33 mouse cellular contexts compared by ENCODE assay signal in the genomic region with DNA sequence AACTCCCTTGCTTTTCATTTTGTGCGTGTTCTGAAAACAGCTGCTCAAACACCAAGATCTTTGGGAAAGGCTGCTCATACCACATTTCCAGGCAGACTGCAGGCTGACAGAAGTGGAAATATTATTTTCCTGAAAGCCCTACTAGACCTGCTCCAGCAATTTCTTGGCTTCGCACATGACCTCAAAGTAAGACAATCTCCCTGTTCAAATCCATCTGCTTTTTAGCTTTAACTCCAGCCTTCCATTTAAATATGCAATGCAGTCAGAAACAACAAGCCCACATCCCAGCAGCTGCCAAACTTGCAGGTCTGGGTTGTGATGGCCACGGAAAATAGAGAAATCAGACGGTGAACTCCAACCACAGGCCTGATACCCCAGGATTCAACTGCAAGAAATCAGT. TPM values are rescaled to one million over a fixed set of nuclear protein-coding genes. Genes with fewer than 3 reads are reported as not detected.
A peak's percentile ranks its signal among the peaks of the same experiment; 100 is the strongest.
DNase-seq lines count a peak whose midpoint lies in the region; ATAC-seq and TF ChIP-seq lines count a peak whose summit lies in the region.
"Had no signal": no experiment of that assay in that cellular context is flagged by ENCODE, and none has a peak within 500 bp of the region (broad histone marks: within the 10 kb centered on the region; RNA-seq: fewer than 3 reads in every experiment).

No protein-coding gene starts in this region.

- peak overlapping the region; percentile 20; the same call in 1 of the 2 replicates for H3K27ac ChIP-seq in layer of hippocampus, adult 2 months
- 0 out of 2 replicates have a peak overlapping the region, but pooled peaks have one; percentile 21 for H3K27ac ChIP-seq in embryonic facial prominence, embryonic 14.5 days (replicated peaks; ENCODE audit: low read depth, low read length)
- H3K27ac ChIP-seq in embryonic facial prominence, embryonic 15.5 days (replicated peaks), result peak overlapping the region; percentile 19; the same call in 1 of the 2 replicates
- H3K27ac ChIP-seq: forebrain, embryonic 10.5 days; forebrain, embryonic 13.5 days; heart, embryonic 15.5 days; hindbrain, embryonic 10.5 days; hindbrain, embryonic 13.5 days had no signal

- H3K36me3 ChIP-seq in embryonic facial prominence, embryonic 14.5 days (ENCODE audit: control insufficient read depth, insufficient read depth, low read length), result no peaks in the 10 kb centered on the region
- H3K36me3 ChIP-seq in embryonic facial prominence, embryonic 15.5 days, result no peaks in the 10 kb centered on the region
- H3K36me3 ChIP-seq: forebrain, embryonic 10.5 days; heart, embryonic 12.5 days; heart, embryonic 15.5 days; hindbrain, embryonic 10.5 days; hindbrain, embryonic 13.5 days had no signal

- DNase-seq in layer of hippocampus, adult 2 months (ENCODE audit: low spot score in 2 of 2), result no peak
- DNase-seq in layer of hippocampus, postnatal 10 days (ENCODE audit: low spot score in 2 of 2), result no peak
- DNase-seq in embryonic facial prominence, embryonic 14.5 days (ENCODE audit: low spot score), result peak; percentile 56
- DNase-seq in embryo, embryonic 11 days, result no peak
- DNase-seq in lung, postnatal 25 days (ENCODE audit: low spot score), result no peak
- DNase-seq: adrenal gland, adult 2 months; adrenal gland, postnatal 14 days; cerebellum, adult 11 months; cerebellum, adult 2 months; cerebellum, adult 9-11 months; cerebellum, postnatal 25 days; gastrocnemius, postnatal 10 days; gastrocnemius, postnatal 36 days; heart, postnatal 10 days; heart, postnatal 36 days had no signal

- H3K9me3 ChIP-seq in embryonic facial prominence, embryonic 14.5 days (ENCODE audit: control insufficient read depth, low read length), result no peaks in the 10 kb centered on the region
- no peaks in the 10 kb centered on the region for H3K9me3 ChIP-seq in embryonic facial prominence, embryonic 15.5 days (replicated peaks)
- H3K9me3 ChIP-seq: forebrain, embryonic 10.5 days; forebrain, embryonic 13.5 days; heart, embryonic 12.5 days; heart, embryonic 15.5 days; hindbrain, embryonic 10.5 days; hindbrain, embryonic 13.5 days had no signal

- no peak for TF ChIP-seq CTCF in layer of hippocampus, adult 2 months (conservative IDR thresholded peaks at IDR 0.05)

- H3K4me2 ChIP-seq in embryonic facial prominence, embryonic 14.5 days (ENCODE audit: low read depth, low read length), result no peak overlapping the region
- H3K4me2 ChIP-seq in embryonic facial prominence, embryonic 15.5 days (replicated peaks), result no peak overlapping the region
- H3K4me2 ChIP-seq: forebrain, embryonic 13.5 days; heart, embryonic 12.5 days; heart, embryonic 15.5 days; hindbrain, embryonic 13.5 days had no signal

- H3K4me3 ChIP-seq in layer of hippocampus, adult 2 months, result no peak overlapping the region
- H3K4me3 ChIP-seq in embryonic facial prominence, embryonic 14.5 days (ENCODE audit: low read depth, low read length), result no peak overlapping the region
- no peak overlapping the region for H3K4me3 ChIP-seq in embryonic facial prominence, embryonic 15.5 days (replicated peaks)
- H3K4me3 ChIP-seq: forebrain, embryonic 10.5 days; forebrain, embryonic 13.5 days; heart, embryonic 12.5 days; heart, embryonic 15.5 days; hindbrain, embryonic 10.5 days; hindbrain, embryonic 13.5 days had no signal

- H3K4me1 ChIP-seq in embryonic facial prominence, embryonic 14.5 days (ENCODE audit: control insufficient read depth, insufficient read depth, low read length), result 0 out of 2 replicates have a peak, but pooled peaks cover 7% of the 10 kb centered on the region
- H3K4me1 ChIP-seq in embryonic facial prominence, embryonic 15.5 days, result peaks cover 11% of the 10 kb centered on the region; the same call in 1 of the 2 replicates
- H3K4me1 ChIP-seq: heart, embryonic 15.5 days had no signal

- 53% methylated on average over 4 of the region's 4 CpGs for WGBS in embryonic facial prominence, embryonic 14.5 days
- WGBS in embryonic facial prominence, embryonic 15.5 days, result 53% methylated on average over 4 of the region's 4 CpGs

- H3K9ac ChIP-seq in embryonic facial prominence, embryonic 14.5 days (ENCODE audit: low read depth, low read length), result no peak overlapping the region
- no peak overlapping the region for H3K9ac ChIP-seq in embryonic facial prominence, embryonic 15.5 days
- H3K9ac ChIP-seq: forebrain, embryonic 13.5 days; heart, embryonic 12.5 days; heart, embryonic 15.5 days; hindbrain, embryonic 13.5 days had no signal

- H3K27me3 ChIP-seq in embryonic facial prominence, embryonic 14.5 days (replicated peaks; ENCODE audit: control insufficient read depth, insufficient read depth, low read length), result no peaks in the 10 kb centered on the region
- H3K27me3 ChIP-seq in embryonic facial prominence, embryonic 15.5 days, result no peaks in the 10 kb centered on the region; the same call in 1 of the 2 replicates
- H3K27me3 ChIP-seq: forebrain, embryonic 13.5 days; heart, embryonic 12.5 days; heart, embryonic 15.5 days; hindbrain, embryonic 13.5 days had no signal

- ATAC-seq in embryonic facial prominence, embryonic 14.5 days (ENCODE audit: low read depth), result no peak
- ATAC-seq in embryonic facial prominence, embryonic 15.5 days (ENCODE audit: insufficient number of reproducible peaks, low FRiP score, low TSS enrichment, low read depth), result no peak
- ATAC-seq: CD4-positive, CD25-positive, alpha-beta regulatory T cell, adult 4 months; forebrain, embryonic 13.5 days; forebrain, embryonic 16.5 days; hindbrain, embryonic 16.5 days had no signal

RNA-seq across cellular contexts. Expression of a gene that starts 39.3 kb away (rescaled TPM):
- not detected for total RNA-seq in layer of hippocampus, adult 2 months (2021)
- not detected for total RNA-seq in layer of hippocampus, postnatal 10 days (2021)
- polyA plus RNA-seq in embryonic facial prominence, embryonic 14.5 days (2014; fragmentation: Nextera tagmentation; extraction: Ambion mirVana), result 0.13 and 0.25 TPM in 2 replicates
- polyA plus RNA-seq in embryonic facial prominence, embryonic 15.5 days (2015; fragmentation: Nextera tagmentation; extraction: Ambion mirVana), result 0.34 and 0.37 TPM in 2 replicates
- total RNA-seq: adrenal gland, adult 2 months; adrenal gland, postnatal 14 days; adrenal gland, postnatal 4 days; common myeloid progenitor, adult 5-6 weeks; gastrocnemius, adult 18-20 months; gastrocnemius, postnatal 10 days; gastrocnemius, postnatal 36 days; granulocyte monocyte progenitor cell, adult 5-6 weeks; heart, adult 8-10 months; heart, postnatal 10 days; heart, postnatal 36 days; MEL had no signal
- polyA plus RNA-seq: adrenal gland, adult 2 months; C2C12; CD4-positive, CD25-positive, alpha-beta regulatory T cell, adult 4 months; cerebellum, adult 2 months; embryonic facial prominence, embryonic 11.5 days; forebrain, embryonic 10.5 days; heart, embryonic 12.5 days; heart, embryonic 15.5 days; hindbrain, embryonic 10.5 days; hindbrain, embryonic 13.5 days had no signal

RNA-seq across cellular contexts. Expression of a gene that starts 55.1 kb away (rescaled TPM):
- 100 to 1,000 TPM; 126 TPM for total RNA-seq in layer of hippocampus, adult 2 months (2021)
- 10 to 100 TPM; 63.9 to 67.0 TPM for total RNA-seq in layer of hippocampus, postnatal 10 days (2021)
- 43.7 and 50.7 TPM in 2 replicates for polyA plus RNA-seq in embryonic facial prominence, embryonic 14.5 days (2014; fragmentation: Nextera tagmentation; extraction: Ambion mirVana)
- 36.3 and 38.0 TPM in 2 replicates for polyA plus RNA-seq in embryonic facial prominence, embryonic 15.5 days (2015; fragmentation: Nextera tagmentation; extraction: Ambion mirVana)

RNA-seq across cellular contexts. Expression of a gene that starts 55.3 kb away (rescaled TPM):
- total RNA-seq in layer of hippocampus, adult 2 months (2021), result 100 to 1,000 TPM; 185 to 193 TPM
- total RNA-seq in layer of hippocampus, postnatal 10 days (2021), result 100 to 1,000 TPM; 272 to 278 TPM
- 267 and 269 TPM in 2 replicates for polyA plus RNA-seq in embryonic facial prominence, embryonic 14.5 days (2014; fragmentation: Nextera tagmentation; extraction: Ambion mirVana)
- polyA plus RNA-seq in embryonic facial prominence, embryonic 15.5 days (2015; fragmentation: Nextera tagmentation; extraction: Ambion mirVana), result 249 and 256 TPM in 2 replicates
